Mouse (Mus musculus) CH12.LX (cell line): Measurements from ENCODE around the gene Hic2. TPM values are rescaled to one million over a fixed set of nuclear protein-coding genes. Genes with fewer than 3 reads are reported as not detected.

ENCODE experiments used
- DNase-seq: peaks from one replicate; pipeline ENCODE4 v3.0.0-alpha.2; 2013; ENCODE audit errors: extremely low read depth
- H3K27ac ChIP-seq: 2 replicates; pipeline ENCODE4 v1.5.1; 2012; ENCODE audit warnings: low read depth, mild to moderate bottlenecking, control low read depth, moderate library complexity; ENCODE audit not compliant: insufficient read depth
- H3K27me3 ChIP-seq: replicated peaks from 2 replicates; pipeline ENCODE3; 2012; ENCODE audit warnings: inconsistent platforms
- H3K36me3 ChIP-seq, 2 experiments: replicated peaks in 1 of 2; 2 replicates each; pipeline versions ENCODE3 to v1.6.1; 2012; ENCODE audit warnings: inconsistent platforms in 1 of 2, low read length in 1 of 2, mild to moderate bottlenecking in 1 of 2, mixed read lengths in 1 of 2, moderate library complexity in 1 of 2; ENCODE audit not compliant: control insufficient read depth in 1 of 2, insufficient read depth in 1 of 2
- H3K4me1 ChIP-seq, 2 experiments: 2 replicates each; pipeline ENCODE4 v1.6.1; 2012; ENCODE audit warnings: inconsistent platforms in 1 of 2, moderate library complexity in 1 of 2; ENCODE audit not compliant: insufficient read depth in 2 of 2, control insufficient read depth in 1 of 2
- H3K4me2 ChIP-seq: 2 replicates; pipeline ENCODE4 v1.6.1; 2012; ENCODE audit warnings: low read depth, mild to moderate bottlenecking, control low read depth; ENCODE audit not compliant: poor library complexity, insufficient read depth, severe bottlenecking
- H3K4me3 ChIP-seq, 3 experiments: fragments of 150-350 bp in 1 of 3; sonication (generic) in 1 of 3; replicated peaks in 1 of 3; 2 replicates each; pipeline versions ENCODE3 to v1.5.1; 2011 to 2012; ENCODE audit warnings: low read depth in 2 of 3, low read length in 2 of 3, mild to moderate bottlenecking in 2 of 3, moderate library complexity in 2 of 3, control low read depth in 1 of 3, improper control_type of control experiment in 1 of 3, inconsistent platforms in 1 of 3, mixed read lengths in 1 of 3; ENCODE audit not compliant: poor library complexity in 1 of 3
- H3K79me2 ChIP-seq: replicated peaks from 2 replicates; pipeline ENCODE4 v1.6.1; 2012; ENCODE audit warnings: mild to moderate bottlenecking, moderate library complexity; ENCODE audit not compliant: control insufficient read depth, poor library complexity, insufficient read depth, severe bottlenecking; ENCODE audit errors: extremely low read depth
- H3K9ac ChIP-seq: 2 replicates; pipeline ENCODE4 v1.6.1; 2012; ENCODE audit warnings: low read depth, mild to moderate bottlenecking, control low read depth, moderate library complexity; ENCODE audit not compliant: insufficient read depth
- H3K9me3 ChIP-seq: replicated peaks from 2 replicates; pipeline ENCODE3; 2012; ENCODE audit warnings: low read length, inconsistent platforms, mixed read lengths
- BHLHE40 ChIP-seq: IDR thresholded peaks from 2 replicates; pipeline ENCODE4 v1.6.1; 2011; ENCODE audit warnings: mild to moderate bottlenecking, low read depth, low read length, improper control_type of control experiment
- CHD2 ChIP-seq: IDR thresholded peaks from 2 replicates; pipeline ENCODE4 v1.6.1; 2011; ENCODE audit warnings: low read length, improper control_type of control experiment
- E2F4 ChIP-seq: IDR thresholded peaks from 2 replicates; pipeline ENCODE4 v1.6.1; 2011; ENCODE audit warnings: low read depth, low read length, improper control_type of control experiment; ENCODE audit not compliant: insufficient replicate concordance
- ELF1 ChIP-seq: IDR thresholded peaks from 2 replicates; pipeline ENCODE4 v1.6.1; 2014; ENCODE audit warnings: low read depth, mild to moderate bottlenecking, inconsistent platforms, low read length, improper control_type of control experiment
- GABPA ChIP-seq: IDR thresholded peaks from 2 replicates; pipeline ENCODE4 v1.6.1; 2012; ENCODE audit warnings: low read depth, low read length, improper control_type of control experiment, inconsistent platforms; ENCODE audit not compliant: insufficient replicate concordance
- IRF4 ChIP-seq: IDR thresholded peaks from 2 replicates; pipeline ENCODE4 v1.6.1; 2014; ENCODE audit warnings: low read depth, mild to moderate bottlenecking, inconsistent platforms, low read length, improper control_type of control experiment
- JUND ChIP-seq: conservative IDR thresholded peaks from 2 replicates; pipeline ENCODE4 v1.6.1; 2011; ENCODE audit warnings: low read depth, low read length, improper control_type of control experiment
- KAT2A ChIP-seq: IDR thresholded peaks from 2 replicates; pipeline ENCODE4 v1.6.1; 2012; ENCODE audit warnings: low read length, improper control_type of control experiment, inconsistent platforms; ENCODE audit not compliant: insufficient replicate concordance
- MAFK ChIP-seq: IDR thresholded peaks from 2 replicates; pipeline ENCODE4 v1.6.1; 2011; ENCODE audit warnings: low read length, improper control_type of control experiment; ENCODE audit not compliant: insufficient replicate concordance
- MAX ChIP-seq: IDR thresholded peaks from 2 replicates; pipeline ENCODE4 v1.6.1; 2011; ENCODE audit warnings: low read length, improper control_type of control experiment
- MEF2A ChIP-seq: IDR thresholded peaks from 2 replicates; pipeline ENCODE4 v1.6.1; 2014; ENCODE audit warnings: low read depth, mild to moderate bottlenecking, inconsistent platforms, low read length, improper control_type of control experiment, borderline replicate concordance
- POLR2A ChIP-seq: IDR thresholded peaks from 2 replicates; pipeline ENCODE4 v1.6.1; 2011; ENCODE audit warnings: low read depth, mild to moderate bottlenecking, improper control_type of control experiment, low read length
- RAD21 ChIP-seq: IDR thresholded peaks from 2 replicates; pipeline ENCODE4 v1.6.1; 2011; ENCODE audit warnings: low read depth, mild to moderate bottlenecking, low read length, improper control_type of control experiment, moderate library complexity
- SIN3A ChIP-seq: IDR thresholded peaks from 2 replicates; pipeline ENCODE4 v1.6.1; 2012; ENCODE audit warnings: low read length, improper control_type of control experiment, inconsistent platforms
- SMC3 ChIP-seq: IDR thresholded peaks from 2 replicates; pipeline ENCODE4 v1.6.1; 2011; ENCODE audit warnings: low read depth, low read length, improper control_type of control experiment
- TCF12 ChIP-seq: IDR thresholded peaks from 2 replicates; pipeline ENCODE4 v1.6.1; 2014; ENCODE audit warnings: low read depth, mild to moderate bottlenecking, inconsistent platforms, low read length, improper control_type of control experiment
- ZKSCAN1 ChIP-seq: IDR thresholded peaks from 2 replicates; pipeline ENCODE4 v1.6.1; 2012; ENCODE audit warnings: low read depth, inconsistent platforms, low read length, improper control_type of control experiment, borderline replicate concordance
- ZMIZ1 ChIP-seq: IDR thresholded peaks from 2 replicates; pipeline ENCODE4 v1.6.1; 2012; ENCODE audit warnings: low read depth, mild to moderate bottlenecking, inconsistent platforms, low read length, improper control_type of control experiment
- dilution Hi-C: fragments of 300-500 bp; cut with MboI; formaldehyde crosslinking; loops from 2 replicates; pipeline ENCODE4 v1.14.3; 2020; ENCODE audit warnings: low sequenced_read_pairs; ENCODE audit not compliant: extremely low pct_unique_long_range_greater_than_20kb, extremely low pct_ligation_motif_present
- in situ Hi-C: fragments of 300-500 bp; cut with MboI; formaldehyde crosslinking; loops from 3 replicates; pipeline ENCODE4 v1.14.3; 2019; ENCODE audit warnings: low sequenced_read_pairs, low pct_ligation_motif_present, low pct_unique_long_range_greater_than_20kb, mixed read lengths
- polyA plus RNA-seq: library from polyadenylated mRNA; unstranded; fragments of >175 nt; gene quantifications from 2 replicates; pipeline ENCODE4 v1.2.1, GENCODE M21; 2012; ENCODE audit warnings: low read depth; ENCODE audit not compliant: insufficient read length
- total RNA-seq, 2 experiments: library from RNA; depleted of rRNA; stranded (reverse); fragments of 300-350 nt in 1 of 2; fragments of >200 nt in 1 of 2; gene quantifications; 2 replicates each; pipeline ENCODE4 v1.2.3; 2012 to 2014

Gene Hic2
- total and polyA plus RNA-seq, 3 experiments: 6.2 to 9.6 (median 8.1) TPM

GRCm38 (mm10) chr16:17283151-17283550, 49.8 kb downstream of the Hic2 start:
- Histone ChIP-seq H3K9ac (no peak overlapping the region), H3K27me3 (no peaks in the 10 kb centered on the region), H3K79me2 (no peaks in the 10 kb centered on the region), H3K36me3 (peaks cover 81 to 96% of the 10 kb centered on the region in 2 experiments), H3K4me1 (no peaks in the 10 kb centered on the region), H3K4me3 (no peak overlapping the region), H3K27ac (no peak overlapping the region), H3K9me3 (no peaks in the 10 kb centered on the region), H3K4me2 (no peak overlapping the region)
- in situ Hi-C loops (loop anchor here (5.0 kb wide), 2 partner anchors 76 to 151 kb away; partner anchors contain the start of genes Rimbp3 and Sdf2l1), dilution Hi-C loops (no loop called here)
- no peak for DNase-seq
- no peak for TF ChIP-seq MAFK
- TF ChIP-seq TCF12: no peak
- no peak for TF ChIP-seq MAX
- TF ChIP-seq SIN3A: no peak
- no peak for TF ChIP-seq RAD21
- no peak for TF ChIP-seq ZMIZ1
- TF ChIP-seq CHD2: no peak

- peaks cover 73 to 91% of the 10 kb centered on the region in 2 experiments for H3K36me3 ChIP-seq
- no peaks in the 10 kb centered on the region for H3K9me3 ChIP-seq
- H3K4me1 ChIP-seq: no peaks in the 10 kb centered on the region
- no peak overlapping the region for H3K4me2 ChIP-seq
- no peaks in the 10 kb centered on the region for H3K27me3 ChIP-seq
- H3K4me3 ChIP-seq: no peak overlapping the region
- in situ Hi-C loops (no loop called here), dilution Hi-C loops (no loop called here)
- TF ChIP-seq SIN3A: no peak
- TF ChIP-seq E2F4: no peak
- TF ChIP-seq POLR2A: no peak
- no peak for TF ChIP-seq KAT2A
- no peak for TF ChIP-seq ELF1
- no peak for TF ChIP-seq GABPA
- TF ChIP-seq MEF2A: no peak
- TF ChIP-seq SMC3: no peak
- no peak for TF ChIP-seq ZKSCAN1
- TF ChIP-seq IRF4: no peak
- TF ChIP-seq MAFK: no peak
- TF ChIP-seq JUND: no peak
- TF ChIP-seq BHLHE40: no peak
- no peaks in the 10 kb centered on the region for H3K79me2 ChIP-seq
- no peak overlapping the region for H3K27ac ChIP-seq
- no peak overlapping the region for H3K9ac ChIP-seq
- DNase-seq: no peak
These were observed 53.7 kb downstream of the Hic2 start for GRCm38 (mm10) chr16:17287103-17287502.
